Mouse (Mus musculus) liver, embryonic 14.5 days (tissue): Measurements from ENCODE around the gene Tmem176a.

ENCODE experiments used
- CTCF ChIP-seq: IDR thresholded peaks from 2 replicates; pipeline ENCODE4 v1.5.1; 2016; ENCODE audit warnings: antibody characterized with exemption, low read depth, control low read depth
- EP300 ChIP-seq: IDR thresholded peaks from 2 replicates; pipeline ENCODE4 v1.6.1; 2016; ENCODE audit warnings: antibody characterized with exemption, low read depth

- TF ChIP-seq CTCF (no peak), EP300 (no peak)
Observed at GRCm38 (mm10) chr6:48862816-48863215, 22.1 kb downstream of the Tmem176a start.
